Mouse (Mus musculus) stomach, embryonic 14.5 days (tissue): ENCODE results near the gene Tnrc6c. TPM values are rescaled to one million over a fixed set of nuclear protein-coding genes. Genes with fewer than 3 reads are reported as not detected.

Experiments used
- ATAC-seq: fragments of 200-750 bp; cut with Nextera tagmentation; 2 replicates; pipeline ENCODE4 v1.8.0; 2017; ENCODE audit warnings: low read depth, moderate TSS enrichment; ENCODE audit not compliant: insufficient number of reproducible peaks, insufficient read depth, low FRiP score
- H3K27ac ChIP-seq: fragments of 300-500 bp; sonication (generic); 2 replicates; pipeline ENCODE4 v1.5.1; 2014; ENCODE audit warnings: mild to moderate bottlenecking, low read length, moderate library complexity, mixed read lengths
- H3K27me3 ChIP-seq: fragments of 300-500 bp; sonication (generic); 2 replicates; pipeline ENCODE4 v1.6.1; 2014; ENCODE audit warnings: low read length, control low read depth, mixed read lengths; ENCODE audit not compliant: control insufficient read depth, insufficient read depth
- H3K36me3 ChIP-seq: fragments of 300-500 bp; sonication (generic); 2 replicates; pipeline ENCODE4 v1.6.1; 2014; ENCODE audit warnings: mild to moderate bottlenecking, control low read depth, low read length, moderate library complexity, mixed read lengths; ENCODE audit not compliant: control insufficient read depth, insufficient read depth
- H3K4me1 ChIP-seq: fragments of 300-500 bp; sonication (generic); 2 replicates; pipeline ENCODE4 v1.6.1; 2014; ENCODE audit warnings: low read length, control low read depth, mixed read lengths; ENCODE audit not compliant: control insufficient read depth, insufficient read depth
- H3K4me2 ChIP-seq: fragments of 300-500 bp; sonication (generic); replicated peaks from 2 replicates; pipeline ENCODE4 v1.6.1; 2014; ENCODE audit warnings: low read depth, low read length, control low read depth
- H3K4me3 ChIP-seq: fragments of 300-500 bp; sonication (generic); 2 replicates; pipeline ENCODE4 v1.5.1; 2014; ENCODE audit warnings: low read depth, low read length, control low read depth
- H3K9ac ChIP-seq: fragments of 300-500 bp; sonication (generic); replicated peaks from 2 replicates; pipeline ENCODE4 v1.6.1; 2014; ENCODE audit warnings: low read depth, mild to moderate bottlenecking, control low read depth, low read length, moderate library complexity, mixed read lengths
- H3K9me3 ChIP-seq: fragments of 300-500 bp; sonication (generic); 2 replicates; pipeline ENCODE4 v1.6.1; 2016; ENCODE audit warnings: low read depth, low read length, control low read depth; ENCODE audit not compliant: control insufficient read depth
- WGBS: fragments of 180-500 bp; shearing (Covaris S2); extraction: QIAGEN DNeasy Blood & Tissue Kit; methylation state at CpG from one replicate; pipeline ENCODE4 v1.1.7; 2014; 5-methylcytosine and 5-hydroxymethylcytosine counted together
- polyA plus RNA-seq: library from polyadenylated mRNA; unstranded; fragments of >200 nt; fragmentation: Nextera tagmentation; extraction: Ambion mirVana; gene quantifications from 2 replicates; pipeline ENCODE4 v1.2.1, GENCODE M21; 2014

Tnrc6c gene
- polyA plus RNA-seq, 1 experiment from 2014 or later = 15.5 TPM

DNA sequence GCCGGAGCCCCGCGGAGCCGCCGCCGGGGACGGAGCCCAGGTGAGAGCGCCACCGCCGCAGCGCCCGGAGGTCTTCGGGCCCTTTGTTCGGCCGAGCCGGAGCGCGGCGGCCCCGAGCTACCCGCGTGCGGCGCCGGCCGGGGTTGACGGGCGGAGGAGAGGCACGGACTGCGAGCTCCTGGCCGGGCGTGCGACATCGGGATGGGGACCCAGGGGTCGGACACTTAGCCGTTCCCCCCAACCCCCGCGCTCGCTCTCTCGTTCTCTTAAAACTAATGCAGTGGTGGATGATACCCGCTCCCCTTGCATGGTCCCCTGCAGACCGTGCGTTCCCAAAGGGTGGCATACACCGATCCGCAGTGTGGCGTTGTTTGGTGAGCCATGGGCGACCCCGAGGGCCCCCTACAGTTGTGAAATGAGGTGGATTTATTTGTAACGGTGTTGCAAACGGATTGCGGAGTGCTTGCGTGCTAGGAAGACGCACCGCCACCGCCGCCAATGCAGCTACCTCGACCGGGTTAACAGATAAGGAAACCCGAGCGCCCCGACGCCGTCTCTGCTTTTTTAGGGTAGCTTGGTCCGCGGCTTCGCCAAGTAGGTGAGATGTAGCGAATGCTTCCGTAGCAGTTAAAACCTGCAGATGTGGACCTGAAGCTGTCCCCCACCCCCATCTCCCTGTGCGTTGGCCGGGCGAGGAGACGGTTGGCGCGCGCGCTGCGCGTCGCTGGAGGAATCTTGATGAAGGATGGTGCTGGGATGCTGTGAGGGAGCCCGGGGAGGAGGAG lies 1.4 kb downstream of the Tnrc6c start:
- Histone ChIP-seq H3K4me1 (peaks cover 22% of the 10 kb centered on the region), H3K36me3 (no peaks in the 10 kb centered on the region), H3K27ac (peak overlapping the region; percentile 90), H3K9me3 (no peaks in the 10 kb centered on the region), H3K4me2 (peak overlapping the region; percentile 74), H3K27me3 (no peaks in the 10 kb centered on the region), H3K9ac (peak overlapping the region; percentile 96), H3K4me3 (peak overlapping the region; percentile 82)
- WGBS = under 1% methylated on average over 62 of the region's 80 CpGs
- ATAC-seq = peak; percentile 0; the same call in 1 of the 2 replicates

DNA sequence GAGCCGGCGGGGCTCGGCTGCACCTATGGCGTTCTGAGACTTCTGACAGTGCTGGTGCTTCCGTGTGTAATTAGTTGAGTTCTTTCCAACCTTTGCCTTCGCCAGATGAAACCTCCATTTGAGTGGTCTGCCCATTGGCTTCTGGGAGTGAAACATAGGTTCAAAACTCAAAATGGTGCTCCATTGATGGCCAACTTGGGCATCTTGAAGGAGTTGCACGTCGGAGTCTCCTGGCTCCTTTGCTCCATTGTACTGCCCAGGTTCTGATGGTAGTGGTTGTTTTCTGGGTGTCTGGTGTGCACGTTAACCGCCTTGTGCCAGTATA lies 1.9 kb downstream of the Tnrc6c start:
- Histone ChIP-seq H3K4me3 (peak overlapping the region; percentile 82), H3K36me3 (no peaks in the 10 kb centered on the region), H3K4me2 (peak overlapping the region; percentile 74), H3K27ac (no peak overlapping the region), H3K9ac (peak overlapping the region; percentile 96), H3K9me3 (no peaks in the 10 kb centered on the region), H3K4me1 (peaks cover 25% of the 10 kb centered on the region), H3K27me3 (no peaks in the 10 kb centered on the region)
- WGBS = 8% methylated on average over 10 of the region's 10 CpGs
- no peak for ATAC-seq

DNA sequence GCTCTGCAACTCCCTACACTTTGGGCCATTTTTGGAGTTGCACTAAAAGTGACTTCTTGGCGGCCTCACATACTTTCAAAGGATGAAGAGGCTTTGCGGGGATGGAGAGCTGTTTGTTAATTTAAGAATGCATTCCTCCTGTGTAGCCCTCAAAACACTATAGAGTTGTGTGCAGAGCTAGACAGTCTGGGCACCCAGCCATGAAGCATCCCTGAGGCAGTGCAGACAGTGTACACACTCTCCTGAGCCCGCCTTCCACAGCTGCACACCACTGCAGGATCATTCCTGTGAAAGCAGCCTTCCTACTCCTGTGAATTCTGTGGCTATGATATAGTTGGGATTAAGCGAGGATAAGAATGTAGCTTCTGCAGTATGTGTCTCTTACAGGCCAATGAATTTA lies 4.9 kb downstream of the Tnrc6c start:
- Histone ChIP-seq H3K9me3 (no peaks in the 10 kb centered on the region), H3K9ac (no peak overlapping the region), H3K4me3 (no peak overlapping the region), H3K4me2 (no peak overlapping the region), H3K4me1 (peaks cover 25% of the 10 kb centered on the region), H3K27me3 (no peaks in the 10 kb centered on the region), H3K36me3 (no peaks in the 10 kb centered on the region), H3K27ac (peak overlapping the region; percentile 52)
- WGBS = 42% methylated on average over 4 of the region's 4 CpGs
- no peak for ATAC-seq

DNA sequence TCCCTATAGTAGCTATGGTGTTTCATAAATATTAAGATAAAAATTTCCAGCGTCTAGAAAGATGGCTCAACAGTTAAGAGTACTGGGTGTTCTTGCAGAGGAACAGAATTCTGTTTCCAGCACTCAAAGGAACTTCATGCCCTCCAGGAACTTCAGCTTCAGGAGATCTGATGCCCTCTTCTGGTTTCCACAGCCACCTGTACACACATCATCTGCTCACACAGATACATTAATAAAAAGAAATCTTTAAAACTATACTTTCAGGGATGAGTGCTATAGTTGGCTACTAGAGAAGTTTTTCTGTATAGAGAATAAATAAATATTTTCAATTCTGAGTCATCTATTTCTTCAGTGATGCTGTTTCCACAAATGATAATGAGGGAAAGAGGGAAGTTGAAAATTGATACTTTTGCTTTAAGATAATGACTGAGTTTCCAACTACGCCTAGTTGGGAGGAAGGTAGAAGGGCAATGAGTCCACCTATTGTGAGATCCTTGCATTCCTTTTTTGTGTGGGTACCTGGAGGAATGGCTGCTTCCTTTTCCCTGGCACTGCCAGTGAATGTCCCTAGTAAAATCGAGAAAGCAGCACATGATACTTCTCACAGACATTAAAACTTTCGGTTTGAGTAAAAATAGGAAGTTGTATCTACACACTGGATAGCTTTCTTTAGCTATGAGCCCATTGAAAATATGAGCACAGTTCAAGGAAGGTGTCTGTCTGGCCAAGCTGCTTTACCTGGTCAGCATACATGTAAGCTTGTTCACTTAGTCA lies 9.1 kb downstream of the Tnrc6c start:
- H3K4me1 ChIP-seq = peaks cover 18% of the 10 kb centered on the region
- ATAC-seq = no peak
- 64% methylated on average over 4 of the region's 4 CpGs for WGBS

DNA sequence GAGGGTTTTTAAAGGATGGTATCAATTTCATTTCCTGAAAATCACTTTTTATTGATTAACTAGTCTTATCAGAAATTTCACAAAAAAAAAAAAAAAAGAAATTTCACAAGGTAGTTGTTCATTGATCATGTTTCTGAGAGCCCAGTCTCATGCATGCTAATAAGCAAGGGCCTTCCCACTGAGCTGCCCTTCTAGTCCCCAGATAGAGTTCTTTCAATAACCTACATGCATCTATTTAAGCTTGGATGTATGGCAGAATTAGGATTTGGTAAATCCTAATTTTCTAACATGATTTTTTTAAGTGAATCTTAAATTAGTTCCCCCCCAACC lies 9.7 kb downstream of the Tnrc6c start:
- no peaks in the 10 kb centered on the region for H3K9me3 ChIP-seq
- H3K4me3 ChIP-seq = no peak overlapping the region
- no peaks in the 10 kb centered on the region for H3K36me3 ChIP-seq
- peaks cover 15% of the 10 kb centered on the region for H3K4me1 ChIP-seq
- H3K4me2 ChIP-seq = no peak overlapping the region
- H3K27me3 ChIP-seq = no peaks in the 10 kb centered on the region
- H3K9ac ChIP-seq = no peak overlapping the region
- no peak overlapping the region for H3K27ac ChIP-seq
- ATAC-seq = no peak

More for the DNA sequence above, 9.1 kb downstream of the Tnrc6c start:
- Histone ChIP-seq H3K9me3 (no peaks in the 10 kb centered on the region), H3K27me3 (no peaks in the 10 kb centered on the region), H3K36me3 (no peaks in the 10 kb centered on the region), H3K27ac (no peak overlapping the region), H3K4me2 (no peak overlapping the region), H3K4me3 (no peak overlapping the region), H3K9ac (no peak overlapping the region)

DNA sequence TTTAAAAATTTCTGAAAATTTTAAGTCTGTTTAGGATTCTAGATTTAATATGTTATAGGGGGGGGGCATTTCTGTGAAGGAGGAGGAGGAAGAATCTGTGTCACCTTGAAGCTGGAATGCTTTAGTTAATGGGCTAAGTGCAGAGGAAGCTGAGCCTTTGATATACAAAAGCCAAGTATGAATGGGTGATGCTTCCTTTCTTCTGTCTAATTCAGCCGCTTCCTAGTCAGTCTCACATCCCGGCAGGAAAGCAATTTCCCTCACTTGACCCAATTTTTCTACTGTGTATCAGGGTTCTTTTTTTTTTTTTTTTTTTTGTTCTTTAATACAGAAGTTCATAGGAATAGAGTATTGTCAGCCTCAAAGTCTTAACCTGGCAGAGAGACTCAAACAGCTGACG lies 11.1 kb downstream of the Tnrc6c start:
- no peak overlapping the region for H3K4me2 ChIP-seq
- no peaks in the 10 kb centered on the region for H3K36me3 ChIP-seq
- H3K9ac ChIP-seq = no peak overlapping the region
- H3K27me3 ChIP-seq = no peaks in the 10 kb centered on the region
- H3K9me3 ChIP-seq = no peaks in the 10 kb centered on the region
- H3K4me3 ChIP-seq = no peak overlapping the region
- 48% methylated on average over 3 of the region's 3 CpGs for WGBS
- H3K27ac ChIP-seq = no peak overlapping the region
- ATAC-seq = no peak
- peaks cover 8% of the 10 kb centered on the region; the same call in 1 of the 2 replicates for H3K4me1 ChIP-seq

DNA sequence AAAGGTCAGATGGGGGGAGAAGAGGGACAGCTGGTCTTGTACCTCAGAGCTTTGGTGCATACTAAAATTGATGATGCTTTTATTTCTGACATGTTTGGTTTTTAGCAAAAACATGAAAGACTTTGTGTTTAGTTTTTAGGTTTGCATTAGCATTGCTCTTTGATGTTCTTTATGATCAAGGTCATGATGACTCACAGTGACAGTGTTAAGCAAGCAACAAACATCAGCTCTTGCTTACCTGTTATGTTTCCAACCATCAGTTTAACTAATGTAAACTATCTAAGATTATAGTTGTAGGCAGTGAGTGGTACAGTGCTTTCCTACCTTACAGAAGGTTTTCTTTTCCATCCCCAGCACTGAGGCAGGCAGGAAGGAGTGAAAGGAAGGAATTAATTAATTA lies 12.5 kb downstream of the Tnrc6c start:
- no peak for ATAC-seq
- Histone ChIP-seq H3K9ac (no peak overlapping the region), H3K27ac (no peak overlapping the region), H3K4me2 (no peak overlapping the region), H3K4me3 (no peak overlapping the region), H3K9me3 (no peaks in the 10 kb centered on the region), H3K27me3 (no peaks in the 10 kb centered on the region), H3K36me3 (no peaks in the 10 kb centered on the region), H3K4me1 (peaks cover 5% of the 10 kb centered on the region; the same call in 1 of the 2 replicates)

DNA sequence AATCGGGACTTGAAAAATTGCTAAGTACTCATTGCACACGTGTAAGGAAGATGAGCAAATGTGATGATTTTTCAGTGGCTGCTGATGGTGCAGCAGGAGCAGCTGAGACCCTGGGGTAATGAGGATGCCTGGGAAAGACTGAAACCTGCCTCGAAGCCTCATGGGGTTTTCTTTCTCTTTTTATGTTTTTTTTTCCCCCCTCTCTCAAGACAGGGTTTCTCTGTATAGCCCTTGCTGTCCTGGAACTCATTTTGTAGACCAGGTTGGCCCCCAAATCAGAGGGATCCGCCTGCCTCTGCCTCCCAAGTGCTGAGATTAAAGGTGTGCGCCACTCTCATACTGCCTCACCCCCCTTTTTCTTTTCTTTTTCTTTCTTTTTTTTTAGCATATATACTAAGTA lies 13.1 kb downstream of the Tnrc6c start:
- no peak overlapping the region for H3K27ac ChIP-seq
- no peaks in the 10 kb centered on the region for H3K9me3 ChIP-seq
- no peak overlapping the region for H3K4me2 ChIP-seq
- WGBS = 86% methylated on average over 5 of the region's 5 CpGs
- H3K4me1 ChIP-seq = peaks cover 5% of the 10 kb centered on the region; the same call in 1 of the 2 replicates
- ATAC-seq = no peak
- H3K27me3 ChIP-seq = no peaks in the 10 kb centered on the region
- H3K9ac ChIP-seq = no peak overlapping the region
- no peaks in the 10 kb centered on the region for H3K36me3 ChIP-seq
- no peak overlapping the region for H3K4me3 ChIP-seq
